ENCODE assay signal across 12 mouse cellular contexts in the genomic region with DNA sequence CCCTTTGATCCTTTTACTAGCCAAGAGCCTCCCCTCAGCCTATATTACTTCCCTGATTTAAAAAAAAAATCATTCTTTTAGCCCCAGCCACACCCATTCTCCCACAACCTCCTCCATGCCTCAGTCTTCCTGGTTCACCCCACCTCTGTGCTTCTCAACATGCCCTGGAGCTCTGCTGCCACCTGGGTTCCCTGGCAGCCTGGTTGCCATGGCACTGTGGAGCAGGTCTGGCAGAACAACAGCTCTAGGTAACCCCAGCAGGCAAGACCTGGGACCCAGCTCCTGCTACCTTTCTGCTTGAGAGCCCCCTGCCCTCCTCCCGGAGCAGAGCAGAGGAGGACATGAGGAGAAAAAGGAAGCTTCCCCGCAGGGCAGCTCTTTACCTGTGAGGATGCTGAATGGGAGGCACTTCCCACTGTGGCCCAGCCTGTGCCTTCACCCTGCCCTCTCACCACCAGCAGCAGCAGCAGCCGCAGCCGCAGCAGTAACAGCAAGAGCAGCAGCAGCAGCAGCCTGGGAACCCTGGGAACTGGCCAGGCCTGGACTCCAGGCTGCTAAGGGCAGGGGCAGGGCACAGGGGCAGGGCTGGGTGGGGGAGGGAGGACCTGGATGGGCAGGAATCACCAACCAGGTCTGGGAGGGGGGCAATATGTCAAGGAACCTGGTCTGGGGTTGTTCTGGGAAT. TPM values are rescaled to one million over a fixed set of nuclear protein-coding genes. Genes with fewer than 3 reads are reported as not detected.
A peak's percentile ranks its signal among the peaks of the same experiment; 100 is the strongest.
DNase-seq lines count a peak whose midpoint lies in the region; ATAC-seq lines count a peak whose summit lies in the region.
"Had no signal": no experiment of that assay in that cellular context is flagged by ENCODE, and none has a peak within 500 bp of the region (broad histone marks: within the 10 kb centered on the region; RNA-seq: fewer than 3 reads in every experiment).

No protein-coding gene starts in this region.

- no peak for ATAC-seq in heart, embryonic 12.5 days (ENCODE audit: insufficient number of reproducible peaks, low FRiP score)
- ATAC-seq: forebrain, embryonic 13.5 days had no signal

- no peak overlapping the region for H3K4me3 ChIP-seq in heart, embryonic 12.5 days
- H3K4me3 ChIP-seq: forebrain, embryonic 13.5 days; myocyte had no signal

- H3K9ac ChIP-seq in heart, embryonic 12.5 days = no peak overlapping the region
- H3K9ac ChIP-seq: forebrain, embryonic 13.5 days had no signal

- peaks cover 6% of the 10 kb centered on the region for H3K4me1 ChIP-seq in heart, embryonic 12.5 days (replicated peaks)

- WGBS in heart, embryonic 12.5 days = 47% methylated on average over 4 of the region's 4 CpGs

- H3K36me3 ChIP-seq in heart, embryonic 12.5 days = no peaks in the 10 kb centered on the region

- H3K9me3 ChIP-seq in heart, embryonic 12.5 days (replicated peaks) = no peaks in the 10 kb centered on the region
- H3K9me3 ChIP-seq: forebrain, embryonic 13.5 days had no signal

- no peak overlapping the region for H3K27ac ChIP-seq in heart, embryonic 12.5 days (ENCODE audit: poor library complexity, severe bottlenecking)
- H3K27ac ChIP-seq: forebrain, embryonic 13.5 days; macrophage had no signal

- no peak overlapping the region for H3K4me2 ChIP-seq in heart, embryonic 12.5 days
- H3K4me2 ChIP-seq: forebrain, embryonic 13.5 days had no signal

- H3K27me3 ChIP-seq in heart, embryonic 12.5 days (replicated peaks) = peaks cover 65% of the 10 kb centered on the region

- peak; percentile 38 for DNase-seq in kidney, adult 11 months
- no peak for DNase-seq in kidney, adult 18-20 months
- peak; percentile 77 for DNase-seq in brain, adult 2 months (ENCODE audit: low read depth, low spot score)
- DNase-seq in cerebellum, adult 9-11 months = peak; percentile 66
- DNase-seq in kidney, postnatal 14 days = peak; percentile 29
- DNase-seq in right cerebral cortex, postnatal 25 days = no peak
- no peak for DNase-seq in heart, adult 18-20 months
- DNase-seq: liver had no signal

RNA-seq across cellular contexts. Expression of gene Kdm5c, which starts 30.9 kb away (rescaled TPM):
- 10 to 100 TPM; 30.8 to 48.1 TPM for total RNA-seq in heart, adult 18-20 months (2021)
- 49.3 and 50.5 TPM in 2 replicates for polyA plus RNA-seq in heart, embryonic 12.5 days (2016; fragmentation: Nextera tagmentation; extraction: Ambion mirVana)

RNA-seq across cellular contexts. Expression of gene Iqsec2, which starts 57.8 kb away (rescaled TPM):
- 10 to 100 TPM; 63.0 to 85.4 TPM for total RNA-seq in heart, adult 18-20 months (2021)
- polyA plus RNA-seq in heart, embryonic 12.5 days (2016; fragmentation: Nextera tagmentation; extraction: Ambion mirVana) = 22.1 and 25.0 TPM in 2 replicates

Comparison
In these comparisons a context has a peak if more than half of its experiments do, and no peak if none do; other contexts are left out.
1. DNase-seq: peak in kidney, adult 11 months (single experiment), brain, adult 2 months (single experiment), cerebellum, adult 9-11 months (single experiment) and kidney, postnatal 14 days (single experiment); none in kidney, adult 18-20 months (single experiment), right cerebral cortex, postnatal 25 days (single experiment) and heart, adult 18-20 months (0 of 2).